Mouse (Mus musculus) layer of hippocampus, postnatal 10 days (tissue): Measurements from ENCODE around the gene Inca1. TPM values are rescaled to one million over a fixed set of nuclear protein-coding genes. Genes with fewer than 3 reads are reported as not detected.

Source experiments
- DNase-seq, 2 experiments: peaks; one replicate each; pipeline ENCODE4 v3.0.0; 2021; ENCODE audit warnings: low spot score in 2 of 2
- total RNA-seq, 2 experiments: library from RNA; stranded (reverse); gene quantifications; 2 replicates each; pipeline ENCODE4 v1.2.3; 2021

Gene Inca1
- total RNA-seq, 2 experiments from 2014 or later: 1.4 to 1.8 TPM

- peak; percentile 59 to 66 for DNase-seq
Observed at GRCm38 (mm10) chr11:70653345-70654197, 46.4 kb downstream of the Inca1 start.

GRCm38 (mm10) chr11:70652884-70653344 is 47.0 kb downstream of the Inca1 start:
- no peak for DNase-seq

- no peak for DNase-seq
Observed at GRCm38 (mm10) chr11:70652029-70652883, 47.7 kb downstream of the Inca1 start.

- no peak for DNase-seq
Observed at GRCm38 (mm10) chr11:70651391-70651790, 48.6 kb downstream of the Inca1 start.

GRCm38 (mm10) chr11:70650322-70651175 is 49.4 kb downstream of the Inca1 start:
- DNase-seq: no peak

GRCm38 (mm10) chr11:70649185-70649734 is 50.7 kb downstream of the Inca1 start:
- peak in 1 of 2 experiments; percentile 3 for DNase-seq

- no peak for DNase-seq
Observed at GRCm38 (mm10) chr11:70648512-70648911, 51.4 kb downstream of the Inca1 start.

GRCm38 (mm10) chr11:70647716-70648420 is 52.1 kb downstream of the Inca1 start:
- DNase-seq: peak in 1 of 2 experiments; percentile 46

GRCm38 (mm10) chr11:70646691-70647650 is 53.0 kb downstream of the Inca1 start, which contains the start of the genes Rnf167 and Slc25a11:
TSS of gene Rnf167 (plus strand) at chr11:70647235.
TSS of gene Slc25a11 (minus strand) at chr11:70647479.
- DNase-seq: peak; percentile 94 to 96

- DNase-seq: no peak
Observed at GRCm38 (mm10) chr11:70646259-70646555, 53.7 kb downstream of the Inca1 start.

- DNase-seq: no peak
Observed at GRCm38 (mm10) chr11:70645461-70646258, 54.3 kb downstream of the Inca1 start.

GRCm38 (mm10) chr11:70644564-70645103 is 55.3 kb downstream of the Inca1 start:
- no peak for DNase-seq

GRCm38 (mm10) chr11:70643051-70643450 is 56.9 kb downstream of the Inca1 start:
- DNase-seq: no peak

- DNase-seq: no peak
Observed at GRCm38 (mm10) chr11:70641241-70641640, 58.7 kb downstream of the Inca1 start.

GRCm38 (mm10) chr11:70639976-70640375 is 60.0 kb downstream of the Inca1 start:
- DNase-seq: no peak

- no peak for DNase-seq
Observed at GRCm38 (mm10) chr11:70638714-70639278, 61.2 kb downstream of the Inca1 start, which contains the start of gene Gp1ba. TSS of gene Gp1ba (plus strand) at chr11:70639122.
